Mouse (Mus musculus) cerebellum, adult (tissue): ENCODE measurements around the gene 1700037H04Rik.

Experiments
- ATAC-seq: cut with Nextera tagmentation; 2 replicates; pipeline ENCODE4 v1.9.2; 2017; ENCODE audit warnings: mild to moderate bottlenecking, moderate library complexity, mixed read lengths; ENCODE audit not compliant: insufficient number of reproducible peaks, low FRiP score, low TSS enrichment

1700037H04Rik gene

GRCm38 (mm10) chr2:131148353-131149253 is 11.3 kb downstream of the 1700037H04Rik start:
- ATAC-seq: no peak

- ATAC-seq: no peak
These were observed 12.9 kb downstream of the 1700037H04Rik start for GRCm38 (mm10) chr2:131147043-131147365.

DNA sequence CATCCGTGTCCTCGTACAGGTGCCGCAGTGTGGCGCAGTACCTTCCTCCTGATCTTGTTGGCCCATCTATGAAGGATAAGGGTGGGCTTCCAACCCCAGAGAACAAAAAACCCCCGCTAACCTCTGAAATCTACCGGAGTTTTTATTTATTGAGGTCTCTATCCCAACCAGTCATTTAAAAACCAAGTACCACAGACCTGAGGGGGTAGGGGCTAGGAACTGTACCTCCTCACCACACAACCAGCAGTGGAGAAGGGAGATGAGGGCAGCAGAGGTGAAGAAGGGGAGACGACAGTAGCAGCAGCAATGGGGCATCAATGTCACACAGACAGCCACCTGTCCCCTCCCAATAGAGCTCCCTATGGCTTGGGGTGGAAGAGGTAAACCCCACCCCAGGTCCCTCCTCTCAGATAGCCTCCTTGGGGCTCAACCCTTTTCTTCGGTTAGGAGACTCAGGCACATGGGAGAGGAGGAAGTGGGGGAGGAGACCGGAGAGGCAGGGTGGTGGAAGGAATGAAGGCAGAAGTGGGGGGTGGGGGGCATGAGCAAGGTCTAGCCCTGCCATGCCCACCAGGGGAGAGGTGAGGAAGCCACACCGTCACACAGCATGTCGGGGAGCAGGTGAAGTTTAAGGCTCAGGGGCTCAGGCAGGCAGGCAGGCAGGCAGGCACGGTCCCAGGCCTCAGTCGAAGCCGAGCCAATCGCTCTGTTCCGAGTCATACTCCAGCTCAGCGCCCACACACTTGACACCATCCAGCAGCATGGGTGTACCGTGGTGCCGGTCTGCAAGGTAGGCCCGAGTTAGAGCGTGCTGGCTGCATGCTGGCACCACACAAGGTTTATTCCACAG is 13.5 kb downstream of the 1700037H04Rik start:
- no peak for ATAC-seq

DNA sequence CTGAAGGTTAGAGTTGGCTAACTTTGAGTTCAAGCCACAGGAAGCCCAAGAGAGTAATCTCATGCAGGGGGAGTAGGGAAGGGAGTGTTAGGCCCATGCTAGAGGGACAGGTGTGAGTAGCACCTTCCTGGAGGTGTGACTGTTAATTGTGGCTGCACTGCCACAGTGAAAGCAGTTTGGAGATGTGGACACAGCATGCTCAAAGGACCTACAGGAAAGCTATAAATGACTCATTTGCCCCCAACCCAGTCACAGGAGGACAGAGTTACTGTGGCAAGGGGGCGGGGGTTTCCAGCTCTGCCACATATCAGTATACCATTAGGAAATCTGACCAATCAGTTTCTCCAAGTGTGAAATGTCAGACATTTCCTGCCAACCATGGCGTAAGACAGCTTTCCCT is 14.3 kb downstream of the 1700037H04Rik start:
- ATAC-seq: no peak

DNA sequence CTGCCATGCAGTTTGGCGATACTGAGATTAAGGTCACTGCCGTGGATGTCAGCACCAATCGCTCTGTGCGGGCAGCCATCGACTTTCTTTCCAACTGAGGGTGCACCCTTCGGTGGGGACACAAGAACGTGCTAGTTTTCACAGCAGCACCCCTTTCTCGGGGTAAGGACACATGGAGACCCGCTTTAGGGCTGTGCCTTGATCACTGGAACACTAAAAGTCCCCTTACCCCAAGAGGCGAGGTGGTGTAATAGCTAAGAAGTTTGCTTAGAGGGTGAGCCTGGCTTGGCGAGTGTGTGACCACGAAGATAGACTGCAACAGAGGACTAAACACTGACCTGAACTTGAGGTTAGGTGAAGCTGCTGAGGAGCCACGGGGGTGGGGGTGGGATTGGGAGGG is 14.8 kb downstream of the 1700037H04Rik start:
- no peak for ATAC-seq

DNA sequence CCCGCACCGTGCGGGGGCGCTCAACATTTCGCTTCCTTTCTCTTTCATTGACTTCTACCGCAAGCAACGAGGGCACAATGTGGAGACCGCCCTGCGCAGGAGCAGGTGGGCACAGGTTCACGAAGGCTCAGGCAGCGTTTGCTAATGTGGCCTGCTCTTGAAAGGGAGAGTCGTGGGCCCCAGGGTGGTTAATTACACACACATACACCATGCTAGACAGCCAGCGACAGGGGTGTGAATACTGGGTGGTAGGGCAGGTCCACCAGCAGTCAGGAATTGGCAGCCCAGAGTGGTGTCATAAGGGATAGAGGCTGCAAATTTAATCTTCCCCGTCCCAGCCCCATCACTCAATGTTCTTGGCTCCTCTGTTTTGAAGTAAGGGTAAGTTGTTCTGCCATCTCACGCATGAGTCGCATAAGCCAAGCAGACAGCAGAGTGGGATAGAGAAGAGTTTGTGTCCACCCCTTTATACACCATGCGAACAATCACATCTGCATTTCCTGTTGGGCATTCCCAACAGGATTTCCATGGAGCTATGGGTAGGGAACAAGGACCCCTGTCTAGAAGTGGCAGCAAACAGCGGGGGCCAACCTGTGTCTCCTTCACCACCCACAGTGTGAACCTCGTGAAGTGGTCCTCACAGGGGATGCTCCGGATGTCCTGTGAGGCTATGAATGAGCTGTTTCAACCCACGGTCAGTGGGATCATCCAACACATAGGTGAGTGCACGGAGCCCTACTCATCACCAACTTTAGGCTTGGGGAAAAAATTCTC is 16.7 kb downstream of the 1700037H04Rik start:
- ATAC-seq: no peak

DNA sequence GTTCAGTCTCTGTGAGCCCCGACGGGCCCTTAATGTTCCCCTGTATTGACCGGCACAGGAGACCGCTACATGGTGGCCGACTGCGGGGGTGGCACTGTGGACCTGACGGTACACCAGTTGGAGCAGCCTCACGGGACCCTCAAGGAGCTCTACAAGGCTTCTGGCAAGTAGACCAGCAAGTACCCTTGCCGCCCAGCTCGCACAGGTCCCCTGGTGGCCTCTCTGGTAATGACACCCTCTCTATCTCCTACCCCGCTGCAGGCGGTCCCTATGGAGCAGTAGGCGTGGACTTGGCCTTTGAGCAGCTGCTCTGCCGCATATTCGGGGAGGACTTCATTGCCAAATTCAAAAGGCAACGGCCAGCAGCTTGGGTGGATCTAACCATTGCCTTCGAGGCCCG is 17.3 kb downstream of the 1700037H04Rik start:
- no peak for ATAC-seq

DNA sequence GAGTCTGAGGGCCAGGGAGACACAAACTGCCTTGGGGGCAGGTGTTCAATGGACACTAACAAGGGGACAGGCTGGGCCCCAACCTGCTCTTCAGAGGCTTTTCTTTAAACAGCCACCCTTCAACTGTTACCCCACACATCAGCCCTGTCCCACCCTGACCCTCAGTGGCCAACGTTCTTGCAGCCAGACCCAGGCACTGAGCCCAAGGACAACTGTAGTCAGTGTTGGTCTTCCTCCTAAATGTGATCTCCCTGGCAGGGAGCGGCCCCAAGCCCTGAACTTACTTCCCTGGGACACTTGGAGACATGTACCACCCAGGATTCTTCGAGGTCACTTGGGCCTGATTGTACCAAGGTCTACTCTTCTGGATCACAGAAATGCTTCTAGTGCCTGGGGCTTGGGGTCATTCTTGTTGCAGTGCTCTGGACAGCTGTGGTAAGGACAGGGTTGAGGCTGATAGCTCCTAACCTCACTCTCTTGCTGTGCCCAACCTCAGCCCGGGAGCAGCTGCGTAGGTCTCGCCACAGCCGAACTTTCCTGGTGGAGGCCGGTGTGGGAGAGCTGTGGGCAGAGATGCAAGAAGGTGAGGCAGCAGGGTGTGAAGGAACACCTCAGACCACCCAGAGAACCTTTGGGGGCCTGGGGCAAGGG is 18.4 kb downstream of the 1700037H04Rik start:
- no peak for ATAC-seq

GRCm38 (mm10) chr2:131140533-131140905 is 19.4 kb downstream of the 1700037H04Rik start:
- no peak for ATAC-seq

GRCm38 (mm10) chr2:131139886-131140532 is 19.9 kb downstream of the 1700037H04Rik start:
- no peak for ATAC-seq

DNA sequence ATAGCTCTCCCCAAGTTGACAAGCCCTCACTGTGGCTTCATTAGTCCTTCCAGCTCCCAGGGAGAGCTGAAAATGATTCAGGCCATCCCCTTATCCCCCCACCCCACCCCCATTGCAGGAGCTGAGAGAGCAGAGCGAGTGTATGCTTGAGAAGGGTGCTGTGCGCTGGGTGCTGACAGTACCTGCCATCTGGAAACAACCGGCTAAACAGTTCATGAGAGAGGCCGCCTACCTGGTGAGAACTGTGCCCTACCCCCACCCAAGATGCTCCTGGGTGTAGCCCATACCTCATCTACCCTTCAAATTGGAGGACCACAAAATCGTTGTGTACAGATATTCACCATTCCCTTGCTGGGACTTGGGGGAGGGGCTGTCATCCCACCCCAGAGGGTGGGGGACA is 20.6 kb downstream of the 1700037H04Rik start:
- ATAC-seq: no peak

DNA sequence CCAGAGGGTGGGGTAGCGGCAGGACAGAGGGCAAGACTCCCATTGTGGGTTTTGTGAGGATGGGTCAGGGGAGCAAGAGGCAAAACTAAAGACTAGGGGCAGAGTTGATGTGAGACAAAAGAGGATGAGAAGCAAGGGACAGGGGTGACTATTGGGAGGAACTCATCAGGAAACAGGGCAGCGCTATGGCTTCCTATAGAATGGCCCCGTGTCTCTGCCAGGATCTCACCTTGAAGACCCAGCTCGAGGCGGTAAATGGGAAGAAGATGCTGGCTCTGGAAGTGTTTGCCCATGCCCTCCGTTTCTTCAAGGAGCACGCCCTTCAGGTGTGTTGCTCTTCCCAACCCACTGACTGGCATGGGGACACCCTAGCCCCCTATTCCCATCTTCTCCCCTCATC is 21.1 kb downstream of the 1700037H04Rik start:
- no peak for ATAC-seq

- no peak for ATAC-seq
These were observed 21.6 kb downstream of the 1700037H04Rik start for GRCm38 (mm10) chr2:131138296-131138695.

DNA sequence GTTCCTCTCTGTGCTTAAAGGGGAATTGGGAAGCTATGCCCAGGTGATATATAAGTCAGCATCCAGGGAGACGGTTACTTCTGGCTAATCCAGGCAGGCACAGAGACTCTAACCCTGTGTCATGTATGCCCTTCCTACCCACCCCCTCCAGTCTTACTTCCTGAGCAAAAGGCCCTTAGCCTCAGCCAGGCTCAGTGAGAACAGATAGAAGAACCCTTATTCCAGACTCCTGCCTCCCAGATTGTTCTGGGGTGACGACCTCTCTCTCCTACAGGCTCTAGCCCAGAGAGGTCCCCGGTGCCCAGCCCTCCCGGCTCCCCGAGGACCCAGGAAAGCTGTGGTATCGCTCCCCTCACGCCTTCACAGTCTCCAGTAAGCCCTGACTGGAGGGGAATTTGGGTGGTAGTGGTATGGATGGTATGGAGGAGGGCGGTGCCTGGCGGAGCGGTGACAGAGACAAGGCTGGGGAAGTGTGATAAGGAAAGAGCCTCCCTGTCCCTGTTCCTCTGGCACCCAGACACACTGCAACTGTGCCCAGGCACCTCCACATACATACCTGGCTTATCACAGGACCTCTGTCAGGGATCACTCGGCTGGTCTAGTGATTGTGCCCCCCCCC is 24.3 kb downstream of the 1700037H04Rik start:
- ATAC-seq: no peak

DNA sequence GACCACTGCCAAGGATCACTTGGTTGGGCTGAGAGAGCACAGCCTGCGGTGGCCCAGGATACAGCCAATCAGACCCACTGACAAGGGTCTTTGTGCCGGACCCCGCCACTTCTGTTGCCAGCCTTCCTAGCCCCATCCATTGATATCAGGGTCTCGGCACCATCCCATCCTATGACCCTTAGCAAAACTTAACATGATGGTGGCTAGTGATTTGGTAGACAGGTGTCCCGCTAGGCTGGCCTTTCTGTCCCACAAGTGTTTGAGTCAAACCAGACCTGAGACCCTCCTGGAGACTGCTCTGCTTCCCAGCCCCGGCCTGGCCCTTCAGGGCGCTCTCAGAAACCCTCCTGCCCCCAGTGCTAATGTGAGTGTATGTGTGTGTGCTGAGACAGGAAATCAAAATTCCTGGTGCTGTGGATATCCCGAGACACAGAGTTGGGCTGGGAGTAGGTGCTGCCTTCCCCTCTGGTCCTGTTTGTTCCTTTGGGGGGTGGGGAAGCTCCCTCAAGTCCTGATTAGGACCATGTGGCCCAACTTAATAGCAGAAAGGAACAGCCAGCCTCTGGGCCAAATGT is 25.0 kb downstream of the 1700037H04Rik start:
- no peak for ATAC-seq

- no peak for ATAC-seq
These were observed 25.5 kb downstream of the 1700037H04Rik start for GRCm38 (mm10) chr2:131134381-131134780.

- ATAC-seq: no peak
These were observed 26.8 kb downstream of the 1700037H04Rik start, which contains the start of gene Gm11037 for GRCm38 (mm10) chr2:131132930-131133547. TSS of gene Gm11037 (plus strand) at chr2:131133497.

DNA sequence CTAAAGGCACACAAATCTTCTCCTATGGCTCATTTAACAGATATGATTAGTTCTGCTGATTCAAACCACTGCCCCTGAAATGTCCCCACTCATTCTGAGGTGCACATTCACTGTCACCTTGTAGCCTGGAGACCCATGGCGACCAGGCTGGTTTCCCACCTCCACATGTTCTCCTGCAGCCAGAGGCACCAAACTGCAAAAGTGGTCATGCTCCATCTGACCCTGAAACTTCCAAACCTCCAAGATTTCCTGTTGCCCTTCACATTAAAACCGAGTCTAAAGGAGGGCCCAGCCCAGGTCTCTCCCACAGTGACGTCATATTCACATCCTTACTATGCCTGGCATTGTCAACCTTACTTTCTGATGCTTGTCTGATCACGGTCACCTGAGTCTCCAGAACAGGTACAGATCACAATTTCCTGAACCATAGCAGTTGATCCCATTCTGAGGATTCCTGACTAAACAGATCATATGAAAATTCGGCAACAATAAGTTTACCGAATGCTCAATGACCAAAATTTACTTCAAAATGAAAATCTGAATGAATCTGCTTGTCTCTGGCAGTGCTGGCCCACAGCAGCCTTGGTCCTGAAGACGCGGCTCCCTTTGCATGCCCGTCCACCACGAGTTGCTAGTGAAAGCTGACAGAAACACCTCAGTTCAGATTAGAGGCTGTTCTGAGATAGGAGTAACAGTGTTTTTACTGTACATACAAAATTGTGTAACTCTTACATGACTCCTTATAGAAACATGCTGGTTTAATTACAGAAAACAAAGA is 27.6 kb downstream of the 1700037H04Rik start:
- no peak for ATAC-seq
